Mouse (Mus musculus) midbrain, postnatal 0 days (tissue): ENCODE data around the gene Lrr1. TPM values are rescaled to one million over a fixed set of nuclear protein-coding genes. Genes with fewer than 3 reads are reported as not detected.

ENCODE experiments used
- ATAC-seq: fragments of 200-750 bp; cut with Nextera tagmentation; 2 replicates; pipeline ENCODE4 v1.8.0; 2017; ENCODE audit warnings: moderate number of reproducible peaks, mild to moderate bottlenecking, moderate TSS enrichment, moderate library complexity; ENCODE audit not compliant: low FRiP score
- DNase-seq: peaks from one replicate; pipeline ENCODE4 v3.0.0-alpha.2; 2015; ENCODE audit warnings: low spot score
- H3K27ac ChIP-seq: fragments of 300-500 bp; sonication (generic); 2 replicates; pipeline ENCODE4 v1.5.1; 2014; ENCODE audit warnings: low read depth, mild to moderate bottlenecking, low read length, mixed read lengths
- H3K27me3 ChIP-seq: fragments of 300-500 bp; sonication (generic); 2 replicates; pipeline ENCODE4 v1.6.1; 2014; ENCODE audit warnings: low read length, control low read depth, mixed read lengths; ENCODE audit not compliant: insufficient read depth
- H3K36me3 ChIP-seq: fragments of 300-500 bp; sonication (generic); 2 replicates; pipeline ENCODE4 v1.6.1; 2014; ENCODE audit warnings: low read length, control low read depth, mixed read lengths; ENCODE audit not compliant: insufficient read depth
- H3K4me1 ChIP-seq: fragments of 300-500 bp; sonication (generic); 2 replicates; pipeline ENCODE4 v1.6.1; 2014; ENCODE audit warnings: mild to moderate bottlenecking, control low read depth, antibody characterized with exemption, low read length, mixed read lengths; ENCODE audit not compliant: insufficient read depth
- H3K4me2 ChIP-seq: fragments of 300-500 bp; sonication (generic); 2 replicates; pipeline ENCODE4 v1.6.1; 2014; ENCODE audit warnings: low read depth, mild to moderate bottlenecking, low read length, mixed read lengths; ENCODE audit not compliant: poor library complexity, severe bottlenecking
- H3K4me3 ChIP-seq: fragments of 300-500 bp; sonication (generic); 2 replicates; pipeline ENCODE4 v1.5.1; 2014; ENCODE audit warnings: low read depth, mild to moderate bottlenecking, low read length, moderate library complexity
- H3K9ac ChIP-seq: fragments of 300-500 bp; sonication (generic); replicated peaks from 2 replicates; pipeline ENCODE4 v1.6.1; 2014; ENCODE audit warnings: mild to moderate bottlenecking, low read length, moderate library complexity, mixed read lengths; ENCODE audit not compliant: poor library complexity, severe bottlenecking
- H3K9me3 ChIP-seq: fragments of 300-500 bp; sonication (generic); 2 replicates; pipeline ENCODE4 v1.6.1; 2016; ENCODE audit warnings: low read length, control low read depth
- CTCF ChIP-seq: IDR thresholded peaks from 2 replicates; pipeline ENCODE4 v1.5.1; 2016; ENCODE audit warnings: antibody characterized with exemption, mild to moderate bottlenecking
- WGBS: fragments of 180-500 bp; shearing (Covaris S2); extraction: QIAGEN DNeasy Blood & Tissue Kit; methylation state at CpG from one replicate; pipeline ENCODE4 v1.1.7; 2014; 5-methylcytosine and 5-hydroxymethylcytosine counted together
- microRNA-seq: library from miRNA; unstranded; fragments of <30 nt; microRNA quantifications from one replicate; pipeline ENCODE4, GENCODE M21; 2016; ENCODE audit warnings: borderline number of aligned reads
- polyA plus RNA-seq: library from polyadenylated mRNA; unstranded; fragments of >200 nt; fragmentation: Nextera tagmentation; extraction: Ambion mirVana; gene quantifications from 2 replicates; pipeline ENCODE4 v1.2.1, GENCODE M21; 2015
- total RNA-seq: library from RNA; depleted of rRNA; stranded (reverse); fragments of >200 nt; gene quantifications from 2 replicates; pipeline ENCODE4 v1.2.3, GENCODE M21; 2014; rRNA removed

Lrr1 gene
- total and polyA plus RNA-seq, 2 experiments from 2014 or later: 1.2 to 1.6 TPM

- 85% methylated on average over 19 of the region's 19 CpGs for WGBS
- no peak for DNase-seq
- TF ChIP-seq CTCF: no peak
- no peak overlapping the region for H3K4me3 ChIP-seq
- H3K4me2 ChIP-seq: no peak overlapping the region
- ATAC-seq: no peak
- no peaks in the 10 kb centered on the region for H3K36me3 ChIP-seq
- H3K27ac ChIP-seq: no peak overlapping the region
- H3K27me3 ChIP-seq: no peaks in the 10 kb centered on the region
- no peak overlapping the region for H3K9ac ChIP-seq
- no peaks in the 10 kb centered on the region for H3K4me1 ChIP-seq
- no peaks in the 10 kb centered on the region for H3K9me3 ChIP-seq
Observed at GRCm38 (mm10) chr12:69220613-69221277, 52.1 kb downstream of the Lrr1 start.

DNA sequence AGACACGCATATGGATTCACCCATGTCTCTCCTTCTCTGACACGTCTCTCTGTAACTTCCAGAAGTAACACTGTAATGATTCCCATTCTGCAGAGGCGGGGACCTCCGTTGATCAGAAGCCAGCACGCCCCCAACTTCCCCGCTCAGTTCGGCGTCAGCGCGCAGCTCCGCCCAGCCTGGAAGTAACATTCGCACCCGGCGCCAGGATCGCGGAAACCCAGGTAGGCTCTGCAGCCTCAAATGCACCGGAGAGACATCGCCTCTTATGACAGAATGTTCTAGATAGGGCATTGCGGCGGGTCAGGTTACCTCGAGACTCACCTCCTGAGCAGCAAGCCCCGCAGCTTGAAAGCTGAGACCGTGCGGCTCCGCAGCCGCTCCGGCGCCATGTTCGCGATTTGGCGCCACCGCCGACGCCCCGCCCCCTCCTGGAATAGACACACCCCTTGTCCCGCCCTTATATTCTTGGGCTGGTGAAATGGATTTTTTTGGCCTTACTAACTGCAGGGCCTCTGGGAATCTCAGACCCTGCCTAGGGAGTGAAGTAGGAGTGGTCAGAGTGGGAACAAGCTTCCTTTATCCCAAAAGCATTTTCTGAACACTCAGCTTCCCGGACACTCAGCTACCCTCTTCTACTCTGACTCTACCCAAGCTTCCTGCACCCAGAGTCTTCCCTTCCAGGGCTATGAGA lies 59.3 kb downstream of the Lrr1 start, which contains the start of gene Pole2:
TSS of gene Pole2 (minus strand) at position 420 of the 691 bp plus-strand sequence.
- peak; percentile 16; the same call in 1 of the 2 replicates for TF ChIP-seq CTCF
- H3K27ac ChIP-seq: no peak within 1 kb of the TSS
- no peaks in the 10 kb centered on the region for H3K9me3 ChIP-seq
- no peaks in the 10 kb centered on the region for H3K4me1 ChIP-seq
- peak within 1 kb of the TSS; percentile 55 for H3K4me2 ChIP-seq
- under 1% methylated on average over 37 of the region's 37 CpGs for WGBS
- peak within 1 kb of the TSS; percentile 46 for H3K4me3 ChIP-seq
- no peaks in the 10 kb centered on the region for H3K27me3 ChIP-seq
- H3K9ac ChIP-seq: peak within 1 kb of the TSS; percentile 2; the same call in 1 of the 2 replicates
- no peaks in the 10 kb centered on the region for H3K36me3 ChIP-seq
- ATAC-seq (peak; percentile 92), DNase-seq (peak; percentile 71)

Small RNA genes within 50 kb of the gene (microRNA-seq; reads per million reads assigned to microRNA genes)
- gene Gm47287: not detected
- gene Gm47295: 1.3 reads per million

Other genes with a start within 250 kb of the Lrr1 start
- 145 and 151 TPM in 2 replicates for gene Rps29, start 9.6 kb upstream of the Lrr1 start, total RNA-seq
- gene Rps29, start 9.6 kb upstream of the Lrr1 start, polyA plus RNA-seq: 1,280 and 1,361 TPM in 2 replicates
- gene Rpl36al, start 15.3 kb downstream of the Lrr1 start, total RNA-seq: 117 and 148 TPM in 2 replicates
- 352 and 392 TPM in 2 replicates for gene Rpl36al, start 15.3 kb downstream of the Lrr1 start, polyA plus RNA-seq
- 54.6 and 59.0 TPM in 2 replicates for gene Mgat2, start 15.3 kb downstream of the Lrr1 start, total RNA-seq
- 41.5 and 41.9 TPM in 2 replicates for gene Mgat2, start 15.3 kb downstream of the Lrr1 start, polyA plus RNA-seq
- 0.38 and 4.0 TPM in 2 replicates for gene Gm49383, start 28.3 kb downstream of the Lrr1 start, total RNA-seq
- 5.3 and 5.4 TPM in 2 replicates for gene Gm49383, start 28.3 kb downstream of the Lrr1 start, polyA plus RNA-seq
- 5.0 and 6.1 TPM in 2 replicates for gene Dnaaf2, start 29.6 kb downstream of the Lrr1 start, total RNA-seq
- 8.0 and 9.4 TPM in 2 replicates for gene Dnaaf2, start 29.6 kb downstream of the Lrr1 start, polyA plus RNA-seq
- 1.2 TPM in 1 of 2 replicates, not detected in the other for gene Gm49384, start 35.5 kb downstream of the Lrr1 start, total RNA-seq
- gene Gm49384, start 35.5 kb downstream of the Lrr1 start, polyA plus RNA-seq: 2.5 and 2.9 TPM in 2 replicates
- gene Pole2, start 59.4 kb downstream of the Lrr1 start, total RNA-seq: 2.4 and 3.6 TPM in 2 replicates
- 1.4 TPM in 2 replicates for gene Pole2, start 59.4 kb downstream of the Lrr1 start, polyA plus RNA-seq
- 8.5 TPM in 2 replicates for gene Klhdc1, start 72.4 kb downstream of the Lrr1 start, total RNA-seq
- gene Klhdc1, start 72.4 kb downstream of the Lrr1 start, polyA plus RNA-seq: 18.1 and 25.6 TPM in 2 replicates
- 303 and 373 TPM in 2 replicates for gene Klhdc2, start 127.9 kb downstream of the Lrr1 start, total RNA-seq
- gene Klhdc2, start 127.9 kb downstream of the Lrr1 start, polyA plus RNA-seq: 259 and 266 TPM in 2 replicates
- 24.0 and 40.8 TPM in 2 replicates for gene Nemf, start 188.4 kb downstream of the Lrr1 start, total RNA-seq
- gene Nemf, start 188.4 kb downstream of the Lrr1 start, polyA plus RNA-seq: 63.9 and 69.6 TPM in 2 replicates
- gene Arf6, start 203.3 kb downstream of the Lrr1 start, total RNA-seq: 122 TPM in 2 replicates
- 34.9 and 42.0 TPM in 2 replicates for gene Arf6, start 203.3 kb downstream of the Lrr1 start, polyA plus RNA-seq
- not detected in 2 replicates for gene Gm9887, start 203.6 kb downstream of the Lrr1 start, total RNA-seq
- 0.90 and 1.0 TPM in 2 replicates for gene Gm9887, start 203.6 kb downstream of the Lrr1 start, polyA plus RNA-seq